Mouse (Mus musculus) right cerebral cortex, postnatal 10 days (tissue): ENCODE results near the gene Scd2.
"Not testable (repeated sequence)": the region's sequence is repeated elsewhere in the genome, so short reads cannot be mapped to it uniquely, and the experiment has no call there.

Experiments
- DNase-seq, 2 experiments: peaks; one replicate each; pipeline ENCODE4 v3.0.0; 2021; ENCODE audit warnings: low spot score in 2 of 2

The Scd2 gene

DNA sequence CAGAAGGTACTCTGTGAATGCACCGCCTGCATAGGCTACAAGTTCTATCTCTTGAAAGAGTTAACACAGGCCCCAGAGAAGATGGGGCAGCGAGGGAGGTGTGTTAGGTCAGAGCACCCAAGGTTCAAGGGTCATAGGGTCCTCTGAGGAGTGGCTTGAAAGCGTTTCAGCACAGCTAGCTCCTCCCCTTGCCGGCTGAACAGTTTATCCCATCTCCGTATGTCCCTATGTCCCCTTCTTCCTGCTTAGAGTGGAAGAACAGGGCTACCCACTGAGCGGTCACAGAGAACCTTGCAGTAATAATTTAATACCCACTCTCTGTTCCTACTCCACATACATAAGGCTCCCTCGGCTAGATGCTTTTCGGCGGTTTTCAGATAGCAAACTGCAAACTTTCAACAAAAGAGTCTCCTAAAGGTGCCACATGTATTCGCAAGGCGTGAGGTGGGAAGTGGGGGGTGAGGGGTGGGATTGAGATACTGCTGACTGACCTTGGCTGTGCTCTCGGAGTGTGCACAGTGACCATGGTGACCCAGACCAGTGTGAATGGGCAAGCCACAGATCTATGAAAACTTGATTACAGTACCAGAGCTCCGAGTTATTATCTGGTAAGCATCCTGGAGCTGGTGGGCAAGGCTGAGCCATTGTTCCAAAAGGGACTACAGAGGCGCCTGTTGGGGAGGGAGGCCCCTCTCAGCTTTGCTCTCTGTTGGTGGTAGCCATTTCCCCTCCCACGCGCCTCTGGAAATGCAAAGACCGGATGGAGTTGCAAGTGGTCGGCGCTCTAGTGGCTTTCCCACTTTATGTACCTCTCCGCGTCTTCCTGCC is at the start of gene Scd2:
Gene Scd2 (plus strand): TSS at position 734 of the 828 bp plus-strand sequence.
- no peak for DNase-seq

DNA sequence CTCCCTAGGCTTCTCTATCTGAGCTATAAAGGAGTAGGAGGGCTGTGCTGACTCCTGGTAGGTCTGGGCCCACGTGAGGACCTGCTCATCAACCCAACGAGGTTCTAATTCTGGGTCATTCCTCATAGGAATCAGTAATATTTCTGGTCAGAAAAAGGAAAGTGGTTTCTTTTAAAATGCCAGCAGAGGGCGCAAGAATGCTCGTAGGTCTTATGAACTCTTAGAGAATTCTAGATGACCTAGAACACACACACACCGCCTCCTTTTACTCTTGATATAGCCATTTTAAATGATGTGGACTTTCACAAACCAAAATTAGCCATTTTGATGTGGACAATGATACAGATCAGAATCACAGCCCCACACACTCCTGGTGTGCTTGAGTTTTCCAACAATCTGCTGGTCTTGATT is 47.7 kb upstream of the Scd2 start:
- DNase-seq = peak in 1 of 2 experiments; percentile 42

DNA sequence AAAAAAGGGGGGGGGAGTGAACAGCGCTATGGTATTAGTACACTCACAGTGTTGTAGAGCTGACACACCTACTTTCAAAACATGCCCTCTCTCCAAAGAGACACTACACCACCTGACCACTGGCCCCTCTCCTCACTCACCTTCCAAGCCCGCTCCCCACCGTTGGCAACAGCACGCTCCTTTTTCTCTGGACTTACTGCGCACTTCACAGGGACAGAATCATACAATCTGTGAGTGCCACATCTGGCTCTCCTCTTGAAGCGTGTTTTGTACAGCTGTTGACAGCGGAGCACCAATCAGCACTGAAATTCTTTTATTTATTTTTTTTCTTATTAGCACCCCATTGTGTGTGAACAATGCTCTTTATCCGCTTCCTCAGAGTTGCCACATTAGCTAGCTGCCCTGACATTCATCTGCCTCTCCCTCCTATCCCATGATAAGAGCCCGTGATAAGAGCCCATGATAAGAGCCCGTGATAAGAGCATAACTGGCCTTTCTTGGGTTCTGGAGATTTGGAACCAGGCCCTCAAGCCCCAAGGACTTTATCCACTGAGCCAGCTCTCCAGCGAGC is 47.0 kb upstream of the Scd2 start:
- no peak for DNase-seq

DNA sequence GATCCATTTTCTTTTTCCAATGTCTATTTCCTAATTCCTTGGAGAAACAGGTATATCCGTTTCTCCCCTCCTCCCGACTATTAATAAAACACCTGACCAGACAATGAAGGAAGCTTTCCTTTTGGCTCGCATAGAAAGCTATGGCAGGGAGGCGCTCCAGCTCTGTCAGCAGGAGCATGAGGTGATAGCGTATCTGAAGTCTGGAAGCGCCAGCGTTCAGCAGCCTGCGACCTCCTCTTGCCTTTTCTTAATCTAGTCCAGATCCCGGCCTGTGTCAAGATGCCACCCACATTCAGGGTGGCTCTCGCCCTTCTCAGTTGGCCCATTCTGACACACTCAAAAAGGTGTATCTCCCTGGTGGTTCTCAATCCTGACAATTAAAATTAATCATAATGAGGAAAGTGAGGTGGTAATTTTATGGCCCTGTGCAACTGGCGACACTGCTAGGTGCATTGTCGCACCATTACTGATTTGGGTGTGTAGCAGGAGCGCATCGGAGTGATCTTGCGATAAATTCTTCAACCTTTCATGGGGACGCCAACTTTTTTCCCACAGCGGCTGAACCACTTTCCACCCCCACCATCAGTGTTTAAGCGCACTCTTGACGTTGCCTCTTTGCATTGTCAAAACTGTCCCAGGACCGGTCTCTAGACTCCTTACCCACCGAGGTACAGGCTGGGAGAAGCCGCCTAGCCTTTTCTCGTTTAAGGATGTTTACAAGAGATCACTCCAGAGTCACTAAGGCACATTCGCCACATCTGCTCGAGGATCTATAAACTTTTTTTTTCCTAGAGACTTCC is 46.0 kb upstream of the Scd2 start:
- peak in 1 of 2 experiments; percentile 40 for DNase-seq

DNA sequence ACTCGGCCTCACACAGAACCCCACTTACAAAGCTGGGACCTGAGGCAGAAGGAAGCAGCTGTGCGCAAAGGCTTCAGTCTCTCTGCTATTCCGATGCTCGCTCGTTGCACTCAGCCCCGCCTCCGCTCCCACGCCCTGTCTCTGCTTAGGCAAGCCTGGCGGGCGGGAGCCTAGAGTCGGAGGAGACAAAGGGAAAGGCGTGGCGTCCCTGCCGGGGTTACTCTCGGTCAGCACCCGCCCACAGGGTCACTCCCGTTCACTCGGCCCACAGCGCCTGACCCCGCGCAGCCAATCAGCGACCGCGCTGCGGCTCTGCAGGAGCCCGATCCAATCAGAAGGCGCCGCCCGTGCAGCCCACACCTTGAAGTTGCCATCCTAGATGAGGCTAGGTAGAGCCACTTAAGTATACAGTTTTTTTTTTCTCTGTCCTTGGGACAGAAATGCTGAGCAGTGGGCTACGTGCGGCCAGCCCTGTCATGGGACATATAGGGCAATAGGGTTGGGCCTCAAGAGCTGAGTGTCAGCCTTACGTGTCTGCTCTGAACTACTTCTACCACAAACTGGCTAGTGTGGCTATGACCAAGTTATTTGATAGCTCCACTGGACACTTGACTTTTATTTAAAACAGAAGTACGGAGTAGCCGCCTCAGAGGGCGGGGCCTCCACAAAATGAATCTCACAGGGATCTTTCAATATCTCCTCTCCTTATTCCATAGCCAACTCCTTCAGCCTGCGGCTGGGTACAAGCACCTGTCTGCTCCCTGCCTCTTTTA is 45.2 kb upstream of the Scd2 start:
- DNase-seq = peak; percentile 95 to 97

DNA sequence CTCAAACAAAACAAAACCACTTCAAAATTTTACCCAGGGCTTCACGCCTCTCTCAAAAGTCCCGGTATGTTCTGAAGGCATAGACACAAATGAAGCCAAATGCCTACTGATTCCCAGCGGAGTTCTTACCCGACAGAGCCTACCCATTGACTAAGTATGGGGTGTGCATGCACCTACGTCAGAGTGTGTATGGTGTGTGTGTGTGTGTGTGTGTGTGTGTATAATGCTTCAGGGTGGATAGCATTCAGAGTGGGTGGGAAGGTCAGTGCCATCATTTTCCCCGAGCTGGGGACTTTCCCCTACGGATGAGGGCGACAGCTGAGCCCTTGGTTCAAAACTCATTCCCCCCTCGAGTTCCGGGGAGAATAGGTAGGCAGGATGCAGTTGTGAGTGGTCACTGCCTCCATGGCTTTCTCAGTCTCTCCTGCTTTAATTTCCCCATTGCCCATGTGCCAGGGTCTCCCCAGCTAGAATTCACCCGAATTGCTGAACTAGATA is 44.6 kb upstream of the Scd2 start:
- no peak for DNase-seq

DNA sequence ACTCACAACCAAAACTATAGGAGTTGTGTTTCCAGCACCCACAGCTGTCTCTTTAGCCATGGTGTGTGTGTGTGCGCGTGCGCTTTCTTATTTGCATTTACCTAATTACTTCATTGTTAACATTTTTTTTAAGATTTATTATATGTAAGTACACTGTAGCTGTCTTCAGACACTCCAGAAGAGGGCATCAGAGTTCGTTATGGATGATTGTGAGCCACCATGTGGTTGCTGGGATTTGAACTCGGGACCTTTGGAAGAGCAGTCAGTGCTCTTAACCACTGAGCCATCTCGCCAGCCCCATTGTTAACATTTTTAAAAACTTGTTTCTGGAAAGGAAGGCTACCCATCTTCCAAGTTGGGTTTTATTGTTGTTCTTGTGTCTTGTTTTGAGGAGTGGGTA is 42.3 kb upstream of the Scd2 start:
- not testable (repeated sequence) for DNase-seq

DNA sequence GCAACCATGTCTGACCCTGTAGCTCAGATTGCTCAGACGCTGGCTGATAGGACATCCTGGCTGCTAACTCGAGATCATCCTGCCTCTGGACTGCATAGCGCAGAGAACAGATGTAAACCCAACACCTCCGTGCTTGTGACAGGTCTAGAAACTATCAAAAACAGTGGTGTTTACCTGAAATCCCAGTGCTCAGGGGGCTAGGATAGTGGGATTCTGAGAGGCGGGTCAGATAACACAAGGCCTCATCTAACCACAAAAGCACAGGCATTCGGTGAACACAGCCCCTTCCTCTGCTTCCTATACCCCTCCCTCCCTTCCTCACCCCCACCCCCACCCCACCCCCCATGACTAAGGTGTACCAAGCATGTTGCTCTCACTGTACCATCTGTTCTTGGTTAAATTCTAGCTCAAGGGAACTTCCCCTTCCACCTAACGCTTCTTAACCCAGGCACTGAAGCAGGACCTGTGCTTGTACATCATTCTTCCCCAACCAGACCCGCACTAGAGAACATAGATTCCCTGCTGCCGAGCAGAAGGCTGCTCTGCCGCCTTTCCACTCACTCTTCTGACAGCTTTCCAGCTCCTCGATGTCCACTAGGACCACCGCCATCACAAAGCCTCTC is 41.4 kb upstream of the Scd2 start:
- DNase-seq = no peak

DNA sequence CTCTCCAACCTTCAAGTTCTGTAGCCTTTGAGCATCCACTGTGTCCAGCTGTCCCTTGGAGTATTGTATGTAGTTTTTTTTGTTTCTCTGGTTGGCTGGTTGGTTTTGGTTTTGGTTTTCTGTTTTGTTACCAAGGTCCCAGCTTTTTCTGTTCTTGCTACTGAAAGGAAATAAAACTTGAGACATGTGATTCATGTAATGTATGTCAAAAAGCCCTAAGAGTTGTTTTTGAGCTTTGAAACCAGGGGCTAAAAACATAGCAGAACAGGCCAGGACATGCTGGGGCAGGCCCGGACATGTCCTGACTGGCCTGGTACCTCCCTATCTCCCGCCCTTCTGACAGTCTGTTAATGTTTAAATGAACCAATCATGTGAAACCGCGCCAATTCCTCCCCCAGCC is 39.4 kb upstream of the Scd2 start:
- DNase-seq = not testable (repeated sequence)

DNA sequence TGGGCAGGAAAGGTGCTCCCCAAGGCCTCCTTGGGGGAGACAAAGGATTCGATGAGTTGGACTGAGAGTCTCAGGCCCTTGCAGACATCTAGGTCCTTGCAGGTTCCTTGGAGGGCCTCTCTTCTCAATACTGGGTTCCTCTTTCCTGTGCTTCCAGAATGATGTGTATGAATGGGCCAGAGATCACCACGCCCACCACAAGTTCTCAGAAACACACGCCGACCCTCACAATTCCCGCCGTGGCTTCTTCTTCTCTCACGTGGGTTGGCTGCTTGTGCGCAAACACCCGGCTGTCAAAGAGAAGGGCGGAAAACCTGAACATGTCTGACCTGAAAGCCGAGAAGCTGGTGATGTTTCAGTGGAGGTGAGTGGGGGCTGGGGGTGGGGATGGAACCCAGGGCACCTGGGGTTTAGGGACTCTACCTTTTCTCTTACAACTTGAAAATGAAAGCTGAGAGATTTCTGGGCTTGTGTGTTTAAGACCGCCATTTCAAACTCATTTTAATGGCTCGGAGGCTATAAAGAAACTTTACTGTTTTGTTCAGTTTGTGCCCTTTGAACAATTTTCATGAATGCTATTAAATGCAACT is 36.0 kb upstream of the Scd2 start:
- DNase-seq = no peak

DNA sequence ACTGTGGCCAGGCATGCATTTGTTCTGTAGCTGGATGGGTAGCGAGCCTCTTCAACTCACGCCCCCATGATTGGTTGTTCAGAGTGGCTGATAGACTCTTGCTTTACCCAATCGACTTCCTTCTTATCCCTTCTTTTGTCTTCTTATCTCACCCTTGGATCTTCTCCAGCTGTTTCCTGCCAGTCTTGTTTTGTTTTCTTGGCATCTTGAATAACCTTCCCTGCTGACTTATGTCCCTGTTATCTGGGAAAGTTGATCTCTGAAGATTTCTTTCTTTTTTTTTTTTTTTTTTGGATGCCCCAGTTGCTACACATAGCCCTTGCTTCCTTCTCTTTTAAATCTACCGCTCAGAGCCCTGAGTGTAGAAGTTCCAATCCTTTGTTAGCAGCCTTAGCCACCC is 34.0 kb upstream of the Scd2 start:
- DNase-seq = no peak

DNA sequence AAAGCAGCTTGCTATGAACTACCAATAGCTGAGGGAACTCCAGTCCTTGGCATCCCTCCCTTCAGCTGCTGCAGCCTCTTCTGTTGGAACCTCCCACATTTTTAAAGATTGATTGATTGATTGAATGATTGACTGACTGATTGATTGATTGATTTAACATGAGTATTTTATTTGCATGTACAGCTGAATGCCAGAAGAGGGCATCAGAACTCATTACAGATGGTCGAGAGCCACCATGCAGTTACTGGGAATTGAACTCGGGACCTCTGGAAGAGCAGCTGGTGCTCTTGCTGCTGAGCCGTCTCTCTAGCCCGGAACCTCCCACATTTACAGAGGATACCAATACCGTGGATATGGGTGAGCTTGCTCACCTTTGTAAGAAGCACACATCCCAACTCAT is 33.0 kb upstream of the Scd2 start:
- no peak for DNase-seq

DNA sequence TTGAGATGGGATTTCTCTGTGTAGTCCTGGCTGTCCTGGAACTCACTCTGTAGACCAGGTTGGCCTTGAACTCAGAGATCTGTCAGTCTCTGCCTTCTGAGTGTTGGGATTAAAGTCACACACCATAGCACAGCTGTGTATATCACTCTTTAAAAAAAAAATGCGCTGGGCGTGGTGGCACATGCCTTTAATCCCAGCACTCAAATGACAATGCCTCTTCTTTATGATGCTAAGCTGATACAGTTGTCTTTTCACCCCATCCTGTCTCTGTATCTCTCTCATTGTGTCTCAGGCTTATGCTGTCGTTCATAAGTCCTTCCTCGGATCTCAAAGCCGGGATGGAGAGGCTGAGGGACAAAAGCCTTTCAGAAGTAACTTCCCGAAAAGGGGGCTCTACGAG is 31.7 kb upstream of the Scd2 start:
- DNase-seq = no peak

DNA sequence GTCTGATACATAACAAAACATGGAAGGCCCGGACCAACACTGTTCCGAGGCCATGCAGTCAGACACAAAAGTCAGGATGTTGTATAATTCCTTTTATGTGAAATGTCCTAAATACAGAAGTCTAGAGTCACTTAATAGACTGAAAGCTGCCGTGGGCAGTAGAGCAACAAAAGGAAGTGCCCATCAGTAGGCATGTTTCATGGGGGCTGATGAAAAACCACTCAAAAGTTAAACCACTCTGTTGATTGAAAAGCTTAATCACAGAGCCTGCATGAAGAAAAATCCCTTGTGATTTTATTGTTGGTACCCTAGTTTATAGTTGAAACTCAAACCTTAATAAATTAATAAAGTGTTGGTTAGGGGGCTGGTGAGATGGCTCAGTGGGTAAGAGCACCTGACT is 29.9 kb upstream of the Scd2 start:
- no peak for DNase-seq

DNA sequence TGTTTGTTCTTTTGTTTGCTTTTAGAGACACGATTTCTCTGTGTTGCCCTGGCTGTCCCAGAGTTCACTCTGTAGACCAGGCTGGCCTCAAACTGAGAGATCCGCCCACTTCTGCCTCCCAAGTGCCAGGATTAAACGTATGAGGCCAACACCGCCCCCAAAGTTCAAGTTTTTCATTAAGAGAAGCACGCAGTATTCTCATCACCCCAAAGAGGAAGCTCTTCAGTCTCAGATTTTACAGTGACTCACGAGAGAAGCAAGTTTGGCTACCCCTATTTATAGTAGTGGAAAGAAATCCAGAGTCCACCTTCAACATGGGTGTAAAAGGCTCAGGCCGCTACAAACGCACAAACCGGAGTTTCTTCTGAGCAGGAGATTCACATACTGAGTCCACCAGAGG is 29.2 kb upstream of the Scd2 start:
- no peak for DNase-seq

DNA sequence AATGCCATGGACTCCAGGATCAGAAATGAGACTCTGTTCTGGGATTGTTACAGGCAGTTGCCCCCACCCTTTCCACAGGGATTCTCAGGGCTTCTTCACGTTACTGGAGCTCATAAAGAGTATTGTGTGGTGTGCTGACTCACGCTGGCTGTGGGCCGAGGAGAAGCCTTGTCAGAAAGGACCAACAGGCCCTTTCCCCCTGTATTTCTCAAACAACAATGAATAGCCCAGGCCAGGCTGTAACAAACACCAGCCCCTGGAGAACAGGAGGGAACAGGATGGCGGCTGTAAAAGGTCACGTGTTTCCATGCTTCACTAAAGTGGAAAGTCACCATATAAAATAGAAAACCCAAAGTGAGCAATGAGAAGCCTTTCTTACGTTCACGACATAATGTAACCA is 28.2 kb upstream of the Scd2 start:
- DNase-seq = no peak

DNA sequence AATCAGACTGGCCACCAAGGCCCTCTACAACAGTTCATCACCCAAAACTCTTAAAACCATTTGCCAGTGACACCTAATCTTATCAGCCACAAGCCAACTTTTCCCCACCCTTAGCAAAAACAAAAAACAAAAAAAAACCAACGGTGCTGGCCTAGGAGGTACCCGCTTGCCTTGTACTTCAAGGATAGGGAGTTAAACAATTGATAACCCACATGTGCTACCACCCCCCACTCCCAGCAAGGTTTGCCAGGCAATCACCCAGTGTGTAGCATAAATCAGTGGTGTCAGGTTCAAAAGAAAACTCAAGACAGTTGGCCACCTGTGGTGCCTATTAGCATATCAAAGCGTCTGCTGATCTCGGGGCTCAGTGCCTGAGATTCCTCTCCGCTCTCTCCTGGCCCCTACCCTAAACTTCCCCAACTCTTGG is 27.6 kb upstream of the Scd2 start:
- no peak for DNase-seq

DNA sequence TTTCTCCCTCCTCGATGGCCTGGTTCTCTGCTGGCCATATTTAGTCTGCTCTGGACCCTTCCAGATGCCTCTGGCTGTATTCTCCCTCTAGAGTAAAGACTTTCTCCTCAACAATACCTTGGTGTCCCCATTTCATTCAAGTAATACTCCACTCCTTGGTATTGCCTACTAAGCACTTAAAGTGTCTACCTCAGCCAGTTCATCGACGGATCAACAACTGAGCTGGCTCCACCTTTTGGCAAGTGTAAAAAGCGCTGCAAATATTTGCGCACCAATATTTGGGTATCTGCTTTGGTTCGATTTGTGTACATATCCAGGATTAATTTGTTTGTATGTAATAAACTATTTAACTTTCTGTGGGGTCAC is 27.0 kb upstream of the Scd2 start:
- peak in 1 of 2 experiments; percentile 32 for DNase-seq

DNA sequence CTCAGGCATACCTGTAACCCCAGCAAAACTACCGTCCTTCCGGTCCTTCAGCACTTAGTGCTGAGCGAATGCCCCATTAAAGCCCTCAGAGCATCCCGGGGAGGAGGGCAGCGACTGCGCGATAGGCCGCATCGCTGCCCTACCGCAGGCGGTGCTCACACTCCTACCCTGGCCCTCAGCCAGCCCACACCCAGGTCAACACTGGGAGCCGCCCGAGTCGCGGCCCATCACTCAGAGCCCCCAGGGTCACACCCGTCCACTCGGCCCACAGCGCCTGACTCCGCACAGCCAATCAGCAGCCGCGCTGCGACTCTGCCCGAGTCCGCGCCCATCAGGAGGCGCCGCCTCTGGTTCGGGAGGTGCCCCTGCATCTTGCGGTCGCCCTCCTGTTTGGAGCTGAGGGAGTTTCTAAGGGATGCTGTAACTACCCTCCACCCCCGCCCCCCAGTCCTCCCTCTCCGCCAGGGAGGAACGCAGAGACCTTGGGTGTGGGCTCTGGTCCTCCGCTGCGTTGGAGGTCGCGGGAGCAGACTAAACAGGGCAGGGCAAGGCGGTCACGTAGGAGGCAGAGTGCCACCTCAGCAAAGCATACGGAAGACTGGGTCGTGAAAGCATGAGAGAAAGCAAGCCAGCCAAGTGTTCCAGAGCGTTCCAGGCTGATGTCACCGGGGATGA is 26.5 kb upstream of the Scd2 start:
- DNase-seq = peak; percentile 93 to 96

DNA sequence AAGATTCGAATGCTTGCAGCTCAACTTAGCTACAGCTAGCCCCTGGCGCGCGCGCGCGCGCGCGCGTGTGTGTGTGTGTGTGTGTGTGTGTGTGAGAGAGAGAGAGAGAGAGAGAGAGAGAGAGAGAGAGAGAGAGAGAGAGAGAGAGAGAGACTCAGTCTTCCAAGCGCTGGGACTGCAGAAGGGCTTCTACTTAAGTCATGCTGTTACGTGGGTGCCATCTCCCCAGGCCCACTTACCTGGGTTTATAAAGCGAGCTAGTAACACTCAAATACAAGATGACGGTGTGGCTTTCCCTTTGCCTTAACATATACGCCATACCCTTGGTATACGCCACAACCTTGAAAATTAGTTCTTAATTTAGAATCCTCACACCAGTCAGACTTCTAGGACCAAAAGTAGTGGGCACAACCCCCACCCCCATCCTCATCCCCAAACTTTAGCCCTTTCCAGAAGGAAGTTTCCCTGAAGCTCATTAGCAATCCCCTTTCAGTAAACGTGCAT is 25.9 kb upstream of the Scd2 start:
- no peak for DNase-seq
